Mouse (Mus musculus): ENCODE data around the gene P3h4. TPM values are rescaled to one million over a fixed set of nuclear protein-coding genes. Genes with fewer than 3 reads are reported as not detected.
A peak's percentile ranks its signal among the peaks of the same experiment; 100 is the strongest.
"Not testable (repeated sequence)": the region's sequence is repeated elsewhere in the genome, so short reads cannot be mapped to it uniquely, and the experiment has no call there.

Gene P3h4
- polyA plus RNA-seq, 1 experiment from 2014 or later: 17.2 TPM

DNA sequence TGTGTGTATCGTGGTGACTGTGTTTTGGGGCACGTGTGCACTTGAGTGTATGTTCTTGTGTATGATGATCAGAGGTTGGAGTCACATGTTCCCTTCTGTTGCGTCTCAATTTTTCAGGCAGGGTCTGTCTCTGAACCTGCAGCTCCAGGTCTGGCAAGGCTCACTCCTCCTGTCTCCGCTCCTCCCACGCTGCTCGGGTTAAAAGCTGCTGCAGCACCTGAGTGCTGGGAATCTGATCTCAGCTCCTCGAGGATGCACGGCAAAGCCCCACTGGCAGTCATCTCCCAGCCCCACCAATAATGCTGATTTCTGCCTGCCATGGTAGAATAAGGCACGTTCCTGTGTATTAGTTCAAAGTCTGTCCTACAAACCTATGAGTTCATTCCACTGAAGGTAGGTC, 39.5 kb downstream of the P3h4 start:
- Histone ChIP-seq H3K27me3 (replicated peaks; ENCODE audit: control insufficient read depth, insufficient read depth, low read length) (no peaks in the 10 kb centered on the region), H3K9ac (ENCODE audit: low read depth, low read length) (no peak overlapping the region), H3K36me3 (ENCODE audit: control insufficient read depth, insufficient read depth) (peaks cover 90% of the 10 kb centered on the region), H3K27ac (ENCODE audit: low read depth, low read length) (no peak overlapping the region), H3K9me3 (ENCODE audit: control insufficient read depth) (no peaks in the 10 kb centered on the region), H3K4me1 (replicated peaks; ENCODE audit: control insufficient read depth, insufficient read depth, low read length) (no peaks in the 10 kb centered on the region), H3K4me2 (replicated peaks; ENCODE audit: low read depth) (no peak overlapping the region), H3K4me3 (ENCODE audit: low read depth, low read length) (no peak overlapping the region)
- 88% methylated on average over 9 of the region's 9 CpGs for WGBS
- TF ChIP-seq CTCF (IDR thresholded peaks at IDR 0.05; ENCODE audit: low read depth): no peak
- ATAC-seq: no peak

DNA sequence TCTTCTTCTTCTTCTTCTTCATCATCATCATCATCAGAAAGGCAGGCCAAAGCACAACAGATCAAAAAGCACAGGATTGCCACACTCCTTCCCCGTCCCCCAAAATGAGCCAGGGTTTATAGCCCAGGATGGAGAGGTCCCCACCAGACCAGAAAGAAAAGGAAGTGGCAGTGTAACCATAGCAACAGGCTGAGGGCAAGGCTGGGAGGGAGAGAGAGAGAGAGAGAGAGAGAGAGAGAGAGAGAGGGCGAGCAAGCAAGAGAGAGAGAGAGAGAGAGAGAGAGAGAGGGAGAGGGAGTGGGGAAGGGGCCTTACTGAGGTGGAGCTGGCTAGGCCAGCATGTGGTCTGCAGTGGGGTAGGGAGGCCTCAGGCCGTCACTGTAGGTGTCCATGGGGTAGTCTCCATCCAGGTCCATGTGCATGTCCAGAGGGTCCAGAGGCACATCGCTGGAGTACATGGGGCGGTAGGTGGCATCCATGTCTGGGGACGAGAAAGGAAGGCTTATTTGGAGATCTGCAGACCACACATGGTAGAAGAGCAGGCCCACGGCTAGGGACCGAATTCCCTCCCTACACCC, 42.6 kb downstream of the P3h4 start:
- ATAC-seq: no peak
- H3K4me2 ChIP-seq (replicated peaks; ENCODE audit: low read depth): no peak overlapping the region
- H3K27ac ChIP-seq (ENCODE audit: low read depth, low read length): no peak overlapping the region
- H3K4me1 ChIP-seq (replicated peaks; ENCODE audit: control insufficient read depth, insufficient read depth, low read length): no peaks in the 10 kb centered on the region
- WGBS: 81% methylated on average over 7 of the region's 8 CpGs
- peaks cover 70% of the 10 kb centered on the region for H3K36me3 ChIP-seq (ENCODE audit: control insufficient read depth, insufficient read depth)
- H3K27me3 ChIP-seq (replicated peaks; ENCODE audit: control insufficient read depth, insufficient read depth, low read length): no peaks in the 10 kb centered on the region
- no peak overlapping the region for H3K9ac ChIP-seq (ENCODE audit: low read depth, low read length)
- no peak overlapping the region for H3K4me3 ChIP-seq (ENCODE audit: low read depth, low read length)
- no peaks in the 10 kb centered on the region for H3K9me3 ChIP-seq (ENCODE audit: control insufficient read depth)
- no peak for TF ChIP-seq CTCF (IDR thresholded peaks at IDR 0.05; ENCODE audit: low read depth)

DNA sequence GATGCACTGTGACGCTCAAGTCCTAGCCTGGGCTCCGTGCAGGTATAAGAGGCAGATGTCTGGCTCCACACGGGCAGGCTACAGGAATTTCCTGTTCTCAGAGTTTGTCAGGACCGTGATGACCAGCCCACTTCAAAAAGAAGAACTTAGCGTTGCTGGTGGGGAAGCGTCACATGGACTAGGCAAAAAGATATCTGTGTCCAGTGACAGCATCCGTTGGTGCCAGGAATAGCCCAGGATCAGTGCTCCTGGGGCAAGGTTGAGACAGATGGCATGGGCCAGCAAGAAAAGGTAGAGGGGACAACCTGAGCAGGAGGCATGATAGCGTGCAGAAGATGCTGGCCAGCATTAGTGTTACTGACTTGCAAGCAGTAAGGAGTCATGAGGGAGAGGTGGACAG, 44.8 kb downstream of the P3h4 start:
- no peak overlapping the region for H3K4me3 ChIP-seq (ENCODE audit: low read depth, low read length)
- no peak for TF ChIP-seq CTCF (IDR thresholded peaks at IDR 0.05; ENCODE audit: low read depth)
- no peak overlapping the region for H3K9ac ChIP-seq (ENCODE audit: low read depth, low read length)
- H3K27ac ChIP-seq (ENCODE audit: low read depth, low read length): no peak overlapping the region
- no peak for ATAC-seq
- 75% methylated on average over 8 of the region's 8 CpGs for WGBS
- H3K27me3 ChIP-seq (replicated peaks; ENCODE audit: control insufficient read depth, insufficient read depth, low read length): no peaks in the 10 kb centered on the region
- no peak overlapping the region for H3K4me2 ChIP-seq (replicated peaks; ENCODE audit: low read depth)
- peaks cover 50% of the 10 kb centered on the region for H3K36me3 ChIP-seq (ENCODE audit: control insufficient read depth, insufficient read depth)
- no peaks in the 10 kb centered on the region for H3K9me3 ChIP-seq (ENCODE audit: control insufficient read depth)
- H3K4me1 ChIP-seq (replicated peaks; ENCODE audit: control insufficient read depth, insufficient read depth, low read length): no peaks in the 10 kb centered on the region

DNA sequence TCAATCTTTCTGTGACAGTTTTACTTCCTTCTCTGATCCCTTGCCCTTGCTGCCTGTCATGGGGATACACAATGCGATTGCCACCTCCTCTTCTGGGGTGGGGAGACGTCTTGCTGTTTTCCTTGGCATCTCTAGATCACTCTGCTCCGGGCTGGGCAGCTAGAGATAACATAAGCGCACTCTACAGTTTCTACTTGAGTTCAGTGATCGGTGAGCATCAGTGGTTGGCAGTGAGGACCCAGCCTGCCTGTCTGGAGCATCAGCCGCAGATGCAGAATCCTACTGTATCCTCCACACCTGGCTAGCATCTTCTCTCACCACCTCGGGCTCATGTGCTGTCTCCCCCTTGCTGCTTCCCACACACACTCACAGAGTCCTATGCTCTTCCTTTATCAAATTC, 45.5 kb downstream of the P3h4 start:
- TF ChIP-seq CTCF (IDR thresholded peaks at IDR 0.05; ENCODE audit: low read depth): no peak
- WGBS: 63% methylated on average over 7 of the region's 7 CpGs
- no peaks in the 10 kb centered on the region for H3K27me3 ChIP-seq (replicated peaks; ENCODE audit: control insufficient read depth, insufficient read depth, low read length)
- no peak overlapping the region for H3K4me2 ChIP-seq (replicated peaks; ENCODE audit: low read depth)
- no peaks in the 10 kb centered on the region for H3K4me1 ChIP-seq (replicated peaks; ENCODE audit: control insufficient read depth, insufficient read depth, low read length)
- H3K4me3 ChIP-seq (ENCODE audit: low read depth, low read length): no peak overlapping the region
- no peak overlapping the region for H3K9ac ChIP-seq (ENCODE audit: low read depth, low read length)
- H3K27ac ChIP-seq (ENCODE audit: low read depth, low read length): no peak overlapping the region
- no peaks in the 10 kb centered on the region for H3K9me3 ChIP-seq (ENCODE audit: control insufficient read depth)
- ATAC-seq: no peak
- peaks cover 45% of the 10 kb centered on the region for H3K36me3 ChIP-seq (ENCODE audit: control insufficient read depth, insufficient read depth)

DNA sequence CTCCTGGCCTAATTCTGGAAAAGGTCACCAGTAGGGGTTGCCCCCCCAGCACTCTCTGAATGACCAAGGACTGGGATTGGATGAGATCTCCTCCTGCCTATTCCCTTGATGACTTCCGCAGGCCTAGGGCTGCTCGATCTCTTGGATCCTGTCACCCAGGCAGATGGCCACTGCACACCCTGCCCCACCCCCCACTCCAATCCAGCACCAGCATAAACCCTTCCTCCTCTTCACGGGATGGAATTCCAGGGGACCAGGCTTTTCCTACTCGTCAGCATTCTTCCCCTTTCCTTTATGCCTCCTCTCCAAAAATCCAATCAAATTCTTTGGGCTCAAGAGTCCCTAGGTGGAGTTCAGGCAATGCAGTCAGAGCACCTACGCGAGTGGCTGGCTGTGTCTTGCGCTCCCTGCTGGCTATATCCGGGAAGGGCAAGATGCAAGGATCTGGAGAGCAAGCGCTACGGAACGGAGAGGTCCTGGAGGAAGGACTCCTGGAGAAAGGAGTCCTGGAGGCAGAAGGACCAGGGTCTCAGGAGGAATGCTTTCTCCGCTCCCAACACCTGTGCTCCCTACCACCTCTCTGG, 51.6 kb downstream of the P3h4 start:
- WGBS: 17% methylated on average over 12 of the region's 12 CpGs
- Histone ChIP-seq H3K9ac (ENCODE audit: low read depth, low read length) (no peak overlapping the region), H3K9me3 (ENCODE audit: control insufficient read depth) (no peaks in the 10 kb centered on the region), H3K27ac (ENCODE audit: low read depth, low read length) (no peak overlapping the region), H3K4me3 (ENCODE audit: low read depth, low read length) (no peak overlapping the region), H3K4me1 (replicated peaks; ENCODE audit: control insufficient read depth, insufficient read depth, low read length) (no peaks in the 10 kb centered on the region), H3K4me2 (replicated peaks; ENCODE audit: low read depth) (no peak overlapping the region), H3K27me3 (replicated peaks; ENCODE audit: control insufficient read depth, insufficient read depth, low read length) (peaks cover 11% of the 10 kb centered on the region; the same call in 1 of the 2 replicates), H3K36me3 (ENCODE audit: control insufficient read depth, insufficient read depth) (no peaks in the 10 kb centered on the region)
- peak; percentile 89 for TF ChIP-seq CTCF (IDR thresholded peaks at IDR 0.05; ENCODE audit: low read depth)
- no peak for ATAC-seq

DNA sequence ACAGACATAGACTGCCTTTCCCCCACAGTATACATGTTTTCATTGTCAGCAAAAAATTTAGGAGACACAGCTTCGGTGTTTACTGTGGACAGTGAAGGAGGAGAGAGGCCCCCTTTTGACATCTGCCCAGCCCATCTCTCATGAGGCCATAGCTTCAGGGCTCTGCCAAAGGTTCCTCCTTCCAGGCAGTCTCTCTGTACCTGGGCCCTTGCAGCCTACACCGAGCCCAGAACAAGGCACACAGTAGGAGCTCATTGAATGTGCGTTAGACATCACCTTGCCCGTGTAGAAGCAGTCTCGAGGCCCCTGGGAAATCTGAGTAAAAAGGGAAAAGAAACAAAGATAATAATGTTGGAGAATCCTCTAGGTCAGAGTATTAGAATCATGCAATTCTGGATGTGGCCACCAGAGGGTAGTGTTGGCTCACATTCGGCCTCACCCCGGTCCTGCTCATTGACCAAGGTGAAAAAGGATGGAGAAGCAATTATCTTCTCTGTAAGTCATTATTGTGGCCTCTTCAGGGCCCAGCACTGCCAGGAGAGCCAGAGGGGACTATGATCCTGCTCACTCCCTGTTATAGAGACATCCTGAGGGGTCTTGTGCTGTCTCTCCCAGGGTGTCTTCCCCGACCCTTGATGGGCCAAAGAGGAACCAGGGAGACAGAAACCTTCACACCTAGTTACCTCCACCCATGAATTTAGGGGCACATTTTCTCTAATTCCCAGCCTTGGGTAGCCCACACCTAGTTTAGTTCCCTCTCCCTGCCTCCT, 52.2 kb downstream of the P3h4 start:
- WGBS: 12% methylated on average over 8 of the region's 8 CpGs
- Histone ChIP-seq H3K9me3 (ENCODE audit: control insufficient read depth) (no peaks in the 10 kb centered on the region), H3K9ac (ENCODE audit: low read depth, low read length) (no peak overlapping the region), H3K4me3 (ENCODE audit: low read depth, low read length) (no peak overlapping the region), H3K27ac (ENCODE audit: low read depth, low read length) (no peak overlapping the region), H3K4me2 (replicated peaks; ENCODE audit: low read depth) (no peak overlapping the region), H3K4me1 (replicated peaks; ENCODE audit: control insufficient read depth, insufficient read depth, low read length) (no peaks in the 10 kb centered on the region), H3K36me3 (ENCODE audit: control insufficient read depth, insufficient read depth) (no peaks in the 10 kb centered on the region), H3K27me3 (replicated peaks; ENCODE audit: control insufficient read depth, insufficient read depth, low read length) (peaks cover 11% of the 10 kb centered on the region; the same call in 1 of the 2 replicates)
- TF ChIP-seq CTCF (IDR thresholded peaks at IDR 0.05; ENCODE audit: low read depth): peak; percentile 93
- ATAC-seq: peak; percentile 28; the same call in 1 of the 2 replicates

DNA sequence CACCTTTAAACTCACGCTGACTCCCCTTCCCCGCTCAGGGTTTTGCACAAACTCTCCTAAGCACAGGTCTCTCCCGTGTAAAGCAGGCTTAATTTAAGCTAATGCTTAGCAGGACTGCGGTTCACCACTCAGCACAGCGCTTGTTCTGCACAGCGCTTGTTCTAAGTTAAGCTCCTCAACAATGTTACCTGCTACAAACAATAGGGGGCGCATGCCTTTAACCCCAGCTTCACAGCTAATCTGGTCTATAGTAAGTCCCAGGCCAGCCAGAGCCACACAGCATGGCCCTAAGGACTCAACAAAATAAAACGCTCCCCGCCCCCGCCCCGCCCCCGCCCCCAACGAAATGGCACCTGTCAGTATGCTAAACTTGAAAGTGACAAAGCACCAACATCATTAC, 53.6 kb downstream of the P3h4 start:
- H3K9ac ChIP-seq (ENCODE audit: low read depth, low read length); H3K4me2 ChIP-seq (replicated peaks; ENCODE audit: low read depth); H3K27ac ChIP-seq (ENCODE audit: low read depth, low read length); H3K4me3 ChIP-seq (ENCODE audit: low read depth, low read length); ATAC-seq; H3K4me1 ChIP-seq (replicated peaks; ENCODE audit: control insufficient read depth, insufficient read depth, low read length); H3K36me3 ChIP-seq (ENCODE audit: control insufficient read depth, insufficient read depth); H3K9me3 ChIP-seq (ENCODE audit: control insufficient read depth): not testable (repeated sequence)
- peaks cover 19% of the 10 kb centered on the region; the same call in 1 of the 2 replicates for H3K27me3 ChIP-seq (replicated peaks; ENCODE audit: control insufficient read depth, insufficient read depth, low read length)
- WGBS: no CpG with 5 or more reads among the region's 13 CpGs
